Mouse (Mus musculus) kidney, postnatal 36 days (tissue): ENCODE data around the gene Gpx6.

Source experiments
- DNase-seq, 2 experiments: peaks; one replicate each; pipeline ENCODE4 v3.0.0; 2021 to 2022; ENCODE audit warnings: mixed read lengths in 2 of 2

Gpx6 gene

GRCm38 (mm10) chr13:21326191-21326590 is 14.3 kb downstream of the Gpx6 start:
- DNase-seq: peak in 1 of 2 experiments; percentile 6

GRCm38 (mm10) chr13:21326657-21327211 is 14.8 kb downstream of the Gpx6 start:
- peak; percentile 83 to 94 for DNase-seq

- no peak for DNase-seq
Measured at GRCm38 (mm10) chr13:21327424-21327823, 15.5 kb downstream of the Gpx6 start.

GRCm38 (mm10) chr13:21346610-21347009 is 34.7 kb downstream of the Gpx6 start, which contains the start of gene Olfr1367:
Gene Olfr1367, plus strand, starts transcription at chr13:21346910.
- DNase-seq: no peak

- DNase-seq: no peak
Measured at GRCm38 (mm10) chr13:21350593-21350992, 38.7 kb downstream of the Gpx6 start.

GRCm38 (mm10) chr13:21362621-21363248 is 50.8 kb downstream of the Gpx6 start, which contains the start of gene Zscan12:
Gene Zscan12, plus strand, starts transcription at chr13:21362820.
- peak; percentile 94 to 96 for DNase-seq

GRCm38 (mm10) chr13:21363719-21364118 is 51.8 kb downstream of the Gpx6 start:
- DNase-seq: no peak

- DNase-seq: no peak
Measured at GRCm38 (mm10) chr13:21366635-21367034, 54.7 kb downstream of the Gpx6 start.
